Mouse (Mus musculus) stomach, embryonic 14.5 days (tissue): ENCODE results near the gene Ugt2b37. TPM values are rescaled to one million over a fixed set of nuclear protein-coding genes. Genes with fewer than 3 reads are reported as not detected.
"Not testable (repeated sequence)": the region's sequence is repeated elsewhere in the genome, so short reads cannot be mapped to it uniquely, and the experiment has no call there.

Source experiments
- ATAC-seq: fragments of 200-750 bp; cut with Nextera tagmentation; 2 replicates; pipeline ENCODE4 v1.8.0; 2017; ENCODE audit warnings: low read depth, moderate TSS enrichment; ENCODE audit not compliant: insufficient number of reproducible peaks, insufficient read depth, low FRiP score
- H3K27ac ChIP-seq: fragments of 300-500 bp; sonication (generic); 2 replicates; pipeline ENCODE4 v1.5.1; 2014; ENCODE audit warnings: mild to moderate bottlenecking, low read length, moderate library complexity, mixed read lengths
- H3K27me3 ChIP-seq: fragments of 300-500 bp; sonication (generic); 2 replicates; pipeline ENCODE4 v1.6.1; 2014; ENCODE audit warnings: low read length, control low read depth, mixed read lengths; ENCODE audit not compliant: control insufficient read depth, insufficient read depth
- H3K36me3 ChIP-seq: fragments of 300-500 bp; sonication (generic); 2 replicates; pipeline ENCODE4 v1.6.1; 2014; ENCODE audit warnings: mild to moderate bottlenecking, control low read depth, low read length, moderate library complexity, mixed read lengths; ENCODE audit not compliant: control insufficient read depth, insufficient read depth
- H3K4me1 ChIP-seq: fragments of 300-500 bp; sonication (generic); 2 replicates; pipeline ENCODE4 v1.6.1; 2014; ENCODE audit warnings: low read length, control low read depth, mixed read lengths; ENCODE audit not compliant: control insufficient read depth, insufficient read depth
- H3K4me2 ChIP-seq: fragments of 300-500 bp; sonication (generic); replicated peaks from 2 replicates; pipeline ENCODE4 v1.6.1; 2014; ENCODE audit warnings: low read depth, low read length, control low read depth
- H3K4me3 ChIP-seq: fragments of 300-500 bp; sonication (generic); 2 replicates; pipeline ENCODE4 v1.5.1; 2014; ENCODE audit warnings: low read depth, low read length, control low read depth
- H3K9ac ChIP-seq: fragments of 300-500 bp; sonication (generic); replicated peaks from 2 replicates; pipeline ENCODE4 v1.6.1; 2014; ENCODE audit warnings: low read depth, mild to moderate bottlenecking, control low read depth, low read length, moderate library complexity, mixed read lengths
- H3K9me3 ChIP-seq: fragments of 300-500 bp; sonication (generic); 2 replicates; pipeline ENCODE4 v1.6.1; 2016; ENCODE audit warnings: low read depth, low read length, control low read depth; ENCODE audit not compliant: control insufficient read depth
- WGBS: fragments of 180-500 bp; shearing (Covaris S2); extraction: QIAGEN DNeasy Blood & Tissue Kit; methylation state at CpG from one replicate; pipeline ENCODE4 v1.1.7; 2014; 5-methylcytosine and 5-hydroxymethylcytosine counted together
- polyA plus RNA-seq: library from polyadenylated mRNA; unstranded; fragments of >200 nt; fragmentation: Nextera tagmentation; extraction: Ambion mirVana; gene quantifications from 2 replicates; pipeline ENCODE4 v1.2.1, GENCODE M21; 2014

Gene Ugt2b37
- not detected in 2 replicates for polyA plus RNA-seq

DNA sequence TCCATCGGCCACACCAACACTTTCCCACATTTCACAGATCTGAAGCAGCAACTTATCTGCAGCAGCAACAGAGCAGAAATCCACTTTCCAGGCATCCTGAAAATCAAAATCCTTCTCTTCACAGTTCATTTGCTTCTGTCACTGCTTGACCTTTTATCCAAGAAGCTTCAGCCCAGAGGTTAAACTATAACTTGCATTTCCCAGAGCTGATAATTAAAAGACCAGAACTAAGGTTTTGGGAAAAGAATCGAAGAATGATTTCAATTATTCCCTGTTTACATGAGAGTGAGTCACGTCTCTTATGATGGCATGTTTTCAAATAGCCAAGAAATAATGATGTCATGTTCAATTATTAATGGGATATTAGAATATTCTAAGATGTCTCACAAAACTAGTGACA, at the start of gene Ugt2b37:
Gene Ugt2b37, minus strand, starts transcription at position 129 of the 400 bp plus-strand sequence.
- H3K27ac ChIP-seq, H3K36me3 ChIP-seq, H3K4me2 ChIP-seq, H3K4me3 ChIP-seq, ATAC-seq, H3K9me3 ChIP-seq, H3K9ac ChIP-seq, H3K27me3 ChIP-seq, H3K4me1 ChIP-seq: not testable (repeated sequence)
- WGBS = 74% methylated on average over 3 of the region's 3 CpGs

DNA sequence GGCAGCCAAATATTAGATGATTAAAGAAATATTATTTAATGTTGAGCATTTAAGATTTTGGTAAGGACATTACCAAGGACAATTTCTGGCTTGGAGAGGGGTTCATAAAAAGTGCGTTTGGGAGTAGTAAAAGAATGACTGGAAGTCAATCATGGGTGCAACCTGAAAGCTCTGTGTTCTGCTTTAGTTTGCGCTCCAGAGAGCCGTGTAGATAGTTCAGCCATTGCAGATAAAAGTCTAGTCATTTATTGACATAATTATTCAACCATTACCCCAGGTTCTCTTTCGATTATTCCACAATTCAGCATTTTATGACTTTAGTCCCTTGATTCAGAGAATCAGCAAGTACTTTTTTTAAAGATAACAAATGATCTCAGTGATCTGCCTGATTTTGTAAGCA, 31.6 kb upstream of the Ugt2b37 start:
- ATAC-seq, H3K36me3 ChIP-seq: not testable (repeated sequence)
- WGBS = 76% methylated on average over 4 of the region's 4 CpGs

DNA sequence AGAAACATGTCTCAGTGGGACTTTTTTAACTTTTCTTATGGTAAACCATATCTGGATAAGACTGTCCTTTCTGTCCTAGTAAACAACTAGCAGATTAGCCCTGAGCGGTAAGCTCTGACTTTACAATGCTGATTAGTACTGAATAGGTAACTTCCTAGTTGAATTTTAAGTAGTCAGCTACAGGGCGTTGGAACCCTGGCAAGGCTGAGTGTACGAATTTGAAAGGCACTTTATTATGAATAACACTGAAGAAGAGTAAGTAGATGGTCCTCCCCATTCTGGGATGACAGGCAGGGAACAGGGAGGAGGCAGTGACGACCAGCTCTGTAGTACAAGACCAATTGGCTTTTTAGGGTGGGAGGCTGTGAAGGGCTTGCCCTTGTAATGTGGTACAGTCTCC, 21.4 kb upstream of the Ugt2b37 start:
- H3K4me3 ChIP-seq, H3K9ac ChIP-seq, H3K4me2 ChIP-seq, H3K9me3 ChIP-seq, H3K27me3 ChIP-seq, H3K4me1 ChIP-seq, H3K27ac ChIP-seq, H3K36me3 ChIP-seq, ATAC-seq: not testable (repeated sequence)
- 87% methylated on average over 4 of the region's 4 CpGs for WGBS

More for the DNA sequence above, 31.6 kb upstream of the Ugt2b37 start:
- not testable (repeated sequence) for H3K4me2 ChIP-seq, H3K27me3 ChIP-seq, H3K27ac ChIP-seq, H3K9ac ChIP-seq, H3K9me3 ChIP-seq, H3K4me1 ChIP-seq, H3K4me3 ChIP-seq

DNA sequence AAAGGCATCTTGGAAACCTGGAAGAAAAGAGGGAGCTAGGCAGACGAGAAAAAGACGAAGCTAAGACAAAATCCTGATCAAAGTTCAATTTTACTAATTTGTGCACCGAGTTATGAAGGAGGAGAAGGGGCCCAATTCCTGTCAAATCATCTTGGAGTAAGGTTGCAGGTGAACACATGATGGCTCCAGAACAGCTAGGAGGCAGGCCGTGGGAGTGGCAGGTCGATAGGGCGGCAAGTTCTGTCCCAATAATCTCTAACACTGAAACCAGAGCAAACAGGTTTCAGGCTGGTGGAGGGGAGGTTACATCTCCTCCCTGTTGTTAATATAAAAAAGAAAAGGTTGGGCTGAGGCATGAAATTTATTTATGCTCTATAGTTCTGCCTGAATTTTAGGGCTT, 21.0 kb upstream of the Ugt2b37 start:
- no peak overlapping the region for H3K27ac ChIP-seq
- no peak overlapping the region for H3K9ac ChIP-seq
- no peaks in the 10 kb centered on the region for H3K27me3 ChIP-seq
- no peaks in the 10 kb centered on the region for H3K4me1 ChIP-seq
- H3K4me2 ChIP-seq = no peak overlapping the region
- 87% methylated on average over 6 of the region's 6 CpGs for WGBS
- no peak for ATAC-seq
- H3K9me3 ChIP-seq = no peaks in the 10 kb centered on the region
- H3K36me3 ChIP-seq = no peaks in the 10 kb centered on the region
- no peak overlapping the region for H3K4me3 ChIP-seq

DNA sequence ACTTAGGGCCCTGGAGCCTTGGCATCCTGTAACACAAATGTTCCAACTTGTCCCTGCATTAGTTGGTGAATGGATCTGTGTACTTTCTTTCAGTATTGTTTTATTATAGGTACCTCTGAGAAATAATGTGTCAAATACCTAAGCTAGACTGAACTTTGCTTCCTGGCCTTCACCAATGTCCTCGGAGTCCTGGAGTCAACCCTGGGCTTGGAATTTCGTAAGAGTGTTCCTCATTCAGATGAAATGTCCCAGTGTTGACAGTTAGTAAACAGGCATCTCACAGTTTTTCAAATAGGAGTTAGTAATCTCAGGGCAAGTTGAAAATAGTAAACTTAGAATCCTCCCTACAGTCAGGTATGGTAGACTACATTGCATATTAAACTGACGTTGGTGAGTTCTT, 1.2 kb upstream of the Ugt2b37 start:
- Histone ChIP-seq H3K36me3 (no peaks in the 10 kb centered on the region), H3K27ac (no peak overlapping the region), H3K4me2 (no peak overlapping the region), H3K4me3 (no peak overlapping the region), H3K9me3 (no peaks in the 10 kb centered on the region), H3K27me3 (no peaks in the 10 kb centered on the region), H3K9ac (no peak overlapping the region), H3K4me1 (no peaks in the 10 kb centered on the region)
- no peak for ATAC-seq
- WGBS = 79% methylated on average over 3 of the region's 3 CpGs

DNA sequence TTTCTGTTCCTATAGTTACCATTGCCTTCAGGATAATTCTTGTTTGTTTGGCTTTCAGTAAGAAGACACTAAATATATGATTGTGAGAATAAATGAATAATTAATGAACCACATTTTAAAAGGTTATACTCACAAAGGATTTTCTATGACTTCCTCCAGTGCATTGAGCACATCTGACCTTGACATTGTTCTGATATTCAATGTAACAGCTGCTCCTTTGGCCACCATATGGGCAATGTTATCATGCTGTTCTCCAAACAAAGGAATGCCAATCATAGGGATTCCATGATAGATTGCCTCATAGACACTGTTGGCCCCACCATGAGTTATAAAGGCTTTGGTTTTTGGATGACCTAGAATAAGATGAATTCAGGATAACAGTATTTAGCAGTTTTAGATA, 12.5 kb downstream of the Ugt2b37 start:
- H3K9me3 ChIP-seq, H3K36me3 ChIP-seq, H3K27me3 ChIP-seq, H3K9ac ChIP-seq, H3K4me3 ChIP-seq, ATAC-seq, H3K4me2 ChIP-seq, H3K27ac ChIP-seq, H3K4me1 ChIP-seq: not testable (repeated sequence)

DNA sequence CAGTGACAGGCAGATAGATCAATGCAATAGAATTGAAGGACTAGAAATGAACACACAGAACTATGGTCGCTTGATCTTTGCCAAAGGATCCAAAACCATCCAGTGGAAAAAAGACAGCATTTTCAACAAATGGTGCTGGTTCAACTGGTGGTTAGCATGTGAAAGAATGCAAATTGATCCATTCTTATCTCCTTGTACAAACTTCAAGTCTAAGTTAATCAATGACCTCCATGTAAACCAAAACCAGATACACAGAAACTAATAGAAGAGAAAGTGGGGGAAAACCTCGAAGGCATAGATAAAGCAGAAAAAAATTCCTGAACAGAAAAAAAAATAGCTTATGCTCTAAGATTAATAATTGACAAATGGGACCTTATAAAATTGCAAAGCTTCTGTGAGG, 58.2 kb downstream of the Ugt2b37 start:
- not testable (repeated sequence) for H3K4me3 ChIP-seq, H3K4me1 ChIP-seq, H3K36me3 ChIP-seq, H3K27ac ChIP-seq, H3K4me2 ChIP-seq, H3K9me3 ChIP-seq, H3K27me3 ChIP-seq, ATAC-seq, H3K9ac ChIP-seq
- WGBS = 46% methylated on average over 2 of the region's 2 CpGs

Other genes starting within 250 kb of the Ugt2b37 start
- gene Ugt2b36, start 162.2 kb downstream of the Ugt2b37 start, polyA plus RNA-seq = 0.72 and 1.1 TPM in 2 replicates
- gene Ugt2b5, start 114.5 kb downstream of the Ugt2b37 start, polyA plus RNA-seq = not detected in 2 replicates
- gene Ugt2a3, start 82.4 kb upstream of the Ugt2b37 start, polyA plus RNA-seq = 0.45 TPM in 1 of 2 replicates, not detected in the other
- gene Ugt2b38, start 169.4 kb upstream of the Ugt2b37 start, polyA plus RNA-seq = not detected in 2 replicates
- not detected in 2 replicates for gene Ugt2a2, start 227.5 kb upstream of the Ugt2b37 start, polyA plus RNA-seq
- gene Gm43638, start 232.0 kb upstream of the Ugt2b37 start, polyA plus RNA-seq = not detected in 2 replicates
- gene Ugt2a1, start 236.1 kb upstream of the Ugt2b37 start, polyA plus RNA-seq = not detected in 2 replicates